Mouse (Mus musculus): Measurements from ENCODE around the gene Mknk2. TPM values are rescaled to one million over a fixed set of nuclear protein-coding genes. Genes with fewer than 3 reads are reported as not detected.
"Not testable (repeated sequence)": the region's sequence is repeated elsewhere in the genome, so short reads cannot be mapped to it uniquely, and the experiment has no call there.

Gene Mknk2
- polyA plus RNA-seq, 1 experiment from 2014 or later = 104 TPM

DNA sequence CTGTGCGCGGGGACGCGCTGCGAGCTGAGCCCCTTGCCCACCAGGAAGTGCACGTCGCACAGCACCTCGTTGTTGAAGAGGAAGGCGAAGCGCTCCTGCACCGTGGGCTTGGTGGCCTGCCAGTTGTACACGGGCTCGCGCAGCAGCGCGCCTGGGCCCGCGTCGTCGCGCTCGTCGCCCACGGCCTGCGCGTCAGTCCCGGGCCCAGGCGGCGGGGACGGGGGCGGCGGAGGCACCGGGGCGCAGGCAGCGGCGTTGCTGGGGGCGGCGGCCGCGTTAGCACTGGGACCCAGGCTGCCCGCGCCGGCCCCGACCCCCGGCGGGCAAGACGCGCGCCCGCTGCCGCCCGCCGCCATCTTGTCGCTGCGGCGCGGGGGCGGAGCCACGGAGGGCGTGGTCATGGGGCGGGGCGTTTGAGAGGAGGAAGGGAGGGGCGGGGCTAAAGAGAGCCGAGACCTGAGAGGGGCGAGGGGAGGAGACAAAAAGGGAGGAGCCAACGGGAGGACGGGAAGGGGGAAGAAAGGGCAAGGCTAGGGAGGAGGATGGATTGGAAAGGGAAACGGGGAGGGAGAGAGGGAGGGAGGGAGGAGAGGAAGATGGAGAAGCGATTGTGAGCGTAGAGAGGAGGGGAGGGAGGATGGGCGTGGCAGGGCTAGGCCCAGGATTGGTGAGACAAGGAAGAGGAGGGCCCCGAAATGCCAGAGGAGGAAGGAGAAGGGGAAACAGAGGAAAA is 21.6 kb downstream of the Mknk2 start:
- peaks cover 29% of the 10 kb centered on the region for H3K4me1 ChIP-seq
- H3K4me3 ChIP-seq = peak overlapping the region; percentile 94
- H3K27ac ChIP-seq = peak overlapping the region; percentile 95
- ATAC-seq (ENCODE audit: borderline replicate concordance, extremely low read depth, low FRiP score, low TSS enrichment) = peak; percentile 87
- no peaks in the 10 kb centered on the region for H3K27me3 ChIP-seq
- WGBS = under 1% methylated on average over 65 of the region's 72 CpGs
- H3K9me3 ChIP-seq = no peaks in the 10 kb centered on the region
- peak overlapping the region; percentile 94 for H3K9ac ChIP-seq
- H3K36me3 ChIP-seq = no peaks in the 10 kb centered on the region
- peak overlapping the region; percentile 85 for H3K4me2 ChIP-seq

- Histone ChIP-seq H3K4me2 (peak overlapping the region; percentile 85), H3K27ac (peak overlapping the region; percentile 79), H3K9me3 (no peaks in the 10 kb centered on the region), H3K4me1 (peaks cover 26% of the 10 kb centered on the region), H3K9ac (peak overlapping the region; percentile 94), H3K27me3 (no peaks in the 10 kb centered on the region), H3K4me3 (peak overlapping the region; percentile 94), H3K36me3 (no peaks in the 10 kb centered on the region)
- under 1% methylated on average over 12 of the region's 12 CpGs for WGBS
- peak; percentile 58 for ATAC-seq (ENCODE audit: borderline replicate concordance, extremely low read depth, low FRiP score, low TSS enrichment)
Observed at GRCm38 (mm10) chr10:80655406-80656129, 22.3 kb downstream of the Mknk2 start.

DNA sequence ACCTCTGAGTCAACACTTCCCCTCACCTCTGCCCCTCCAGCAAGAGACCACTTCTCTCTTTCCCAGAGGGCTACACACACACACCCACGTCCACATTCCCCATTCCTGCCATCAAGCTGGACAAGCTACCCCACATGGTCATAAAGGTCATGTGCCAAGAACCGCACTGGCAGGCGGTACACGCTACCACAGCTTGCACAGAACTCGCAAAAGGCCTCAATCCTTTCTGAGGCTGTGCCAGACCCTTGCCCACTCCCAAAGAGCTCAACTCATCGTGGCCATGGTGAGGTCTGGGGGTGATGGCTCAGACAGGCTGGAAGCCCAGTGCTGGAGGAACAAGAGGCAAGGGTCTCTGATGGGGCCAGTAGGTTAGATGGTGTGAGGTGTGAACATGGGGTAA is 23.0 kb downstream of the Mknk2 start:
- Histone ChIP-seq H3K4me2 (peak overlapping the region; percentile 85), H3K27ac (no peak overlapping the region), H3K4me3 (peak overlapping the region; percentile 94), H3K36me3 (no peaks in the 10 kb centered on the region), H3K4me1 (peaks cover 26% of the 10 kb centered on the region), H3K27me3 (no peaks in the 10 kb centered on the region), H3K9me3 (no peaks in the 10 kb centered on the region), H3K9ac (peak overlapping the region; percentile 94; the same call in 1 of the 2 replicates)
- no peak for ATAC-seq (ENCODE audit: borderline replicate concordance, extremely low read depth, low FRiP score, low TSS enrichment)
- 77% methylated on average over 6 of the region's 6 CpGs for WGBS

DNA sequence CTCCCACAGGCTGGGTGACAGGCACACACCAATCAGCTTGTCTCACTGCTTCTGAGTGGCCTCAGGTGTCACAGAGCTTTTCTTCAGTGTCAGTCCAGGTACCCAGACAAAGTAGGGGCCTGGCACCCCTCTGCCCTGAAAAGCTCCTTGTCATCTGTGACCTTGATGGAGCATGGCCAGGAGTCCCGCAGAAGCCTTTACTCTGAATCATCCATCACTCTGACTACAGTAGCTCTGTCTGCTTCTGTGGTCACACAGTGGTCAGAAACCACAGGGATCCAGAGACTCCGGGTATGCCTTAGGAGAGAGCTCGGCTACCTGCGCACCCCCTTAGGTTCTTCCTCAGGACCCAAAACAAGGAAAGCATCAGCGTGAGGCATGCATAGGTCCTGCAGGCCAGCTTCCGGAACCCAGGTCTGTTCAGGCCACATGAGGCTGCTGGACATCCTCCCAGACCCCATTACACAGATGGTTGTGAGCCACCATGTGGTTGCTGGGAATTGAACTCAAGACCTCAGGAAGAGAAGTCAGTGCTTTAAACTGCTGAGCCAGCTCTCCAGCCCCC is 24.7 kb downstream of the Mknk2 start:
- Histone ChIP-seq H3K9ac (no peak overlapping the region), H3K27ac (no peak overlapping the region), H3K4me2 (no peak overlapping the region), H3K4me3 (no peak overlapping the region), H3K27me3 (no peaks in the 10 kb centered on the region), H3K36me3 (peaks cover 5% of the 10 kb centered on the region; the same call in 1 of the 2 replicates), H3K9me3 (no peaks in the 10 kb centered on the region), H3K4me1 (peaks cover 23% of the 10 kb centered on the region)
- ATAC-seq (ENCODE audit: borderline replicate concordance, extremely low read depth, low FRiP score, low TSS enrichment) = no peak
- WGBS = 79% methylated on average over 6 of the region's 6 CpGs

DNA sequence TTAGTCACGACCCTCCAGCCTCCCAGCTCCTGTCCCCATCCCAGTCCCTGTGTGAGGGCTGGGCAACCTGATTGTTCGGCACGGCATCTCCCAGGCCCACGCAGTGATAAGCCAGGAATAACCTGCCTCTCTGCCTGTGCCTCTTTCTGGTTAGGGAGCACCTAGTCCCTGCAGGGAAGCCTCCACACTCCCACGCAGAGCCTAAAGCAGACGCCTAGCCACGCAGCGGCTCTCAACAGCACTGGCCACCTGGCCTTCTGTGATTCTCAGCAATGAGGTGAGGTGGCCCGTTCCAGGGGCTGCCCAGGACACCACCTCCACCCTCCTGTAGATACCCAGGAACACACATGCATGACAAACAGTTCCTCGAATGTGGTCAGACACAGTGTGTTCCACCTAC is 27.5 kb downstream of the Mknk2 start:
- no peak overlapping the region for H3K27ac ChIP-seq

GRCm38 (mm10) chr10:80649910-80650309 is 28.0 kb downstream of the Mknk2 start:
- H3K9ac ChIP-seq; H3K4me2 ChIP-seq; ATAC-seq (ENCODE audit: borderline replicate concordance, extremely low read depth, low FRiP score, low TSS enrichment); H3K9me3 ChIP-seq; H3K4me1 ChIP-seq; H3K27me3 ChIP-seq; H3K27ac ChIP-seq; H3K4me3 ChIP-seq: not testable (repeated sequence)
- 86% methylated on average over 6 of the region's 6 CpGs for WGBS
- peaks cover 32% of the 10 kb centered on the region for H3K36me3 ChIP-seq

More for the DNA sequence above, 27.5 kb downstream of the Mknk2 start:
- H3K36me3 ChIP-seq = peaks cover 27% of the 10 kb centered on the region
- peaks cover 13% of the 10 kb centered on the region for H3K4me1 ChIP-seq
- no peak for ATAC-seq (ENCODE audit: borderline replicate concordance, extremely low read depth, low FRiP score, low TSS enrichment)
- no peaks in the 10 kb centered on the region for H3K27me3 ChIP-seq
- no peak overlapping the region for H3K9ac ChIP-seq
- no peak overlapping the region for H3K4me2 ChIP-seq
- WGBS = 90% methylated on average over 10 of the region's 10 CpGs
- H3K9me3 ChIP-seq = no peaks in the 10 kb centered on the region
- no peak overlapping the region for H3K4me3 ChIP-seq

DNA sequence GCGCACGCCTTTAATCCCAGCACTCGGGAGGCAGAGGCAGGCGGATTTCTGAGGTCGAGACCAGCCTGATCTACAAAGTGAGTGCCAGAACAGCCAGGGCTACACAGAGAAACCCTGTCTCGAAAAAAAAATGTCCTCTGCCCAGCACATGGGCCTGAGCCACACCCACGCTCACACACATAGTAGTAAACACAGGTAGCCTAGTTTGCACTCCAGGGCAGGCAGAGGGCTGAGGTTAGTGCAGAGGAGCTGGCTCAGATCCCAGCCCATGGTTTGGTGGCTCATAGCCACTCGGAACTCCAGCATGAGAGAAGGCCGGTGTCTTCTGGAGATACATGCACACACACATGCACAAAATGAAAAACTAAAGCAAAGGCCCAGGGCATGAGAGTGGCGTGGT is 31.0 kb downstream of the Mknk2 start:
- Histone ChIP-seq H3K9ac (no peak overlapping the region), H3K4me3 (no peak overlapping the region), H3K4me2 (no peak overlapping the region), H3K27ac (no peak overlapping the region), H3K36me3 (peaks cover 60% of the 10 kb centered on the region), H3K4me1 (0 out of 2 replicates have a peak, but pooled peaks cover 3% of the 10 kb centered on the region), H3K27me3 (no peaks in the 10 kb centered on the region), H3K9me3 (no peaks in the 10 kb centered on the region)
- WGBS = 88% methylated on average over 10 of the region's 10 CpGs
- no peak for ATAC-seq (ENCODE audit: borderline replicate concordance, extremely low read depth, low FRiP score, low TSS enrichment)

- Histone ChIP-seq H3K9me3 (no peaks in the 10 kb centered on the region), H3K27me3 (no peaks in the 10 kb centered on the region), H3K4me1 (no peaks in the 10 kb centered on the region), H3K27ac (no peak overlapping the region), H3K36me3 (peaks cover 62% of the 10 kb centered on the region), H3K4me3 (no peak overlapping the region), H3K4me2 (no peak overlapping the region), H3K9ac (no peak overlapping the region)
- 77% methylated on average over 6 of the region's 6 CpGs for WGBS
- no peak for ATAC-seq (ENCODE audit: borderline replicate concordance, extremely low read depth, low FRiP score, low TSS enrichment)
Observed at GRCm38 (mm10) chr10:80635345-80635744, 42.6 kb downstream of the Mknk2 start.

DNA sequence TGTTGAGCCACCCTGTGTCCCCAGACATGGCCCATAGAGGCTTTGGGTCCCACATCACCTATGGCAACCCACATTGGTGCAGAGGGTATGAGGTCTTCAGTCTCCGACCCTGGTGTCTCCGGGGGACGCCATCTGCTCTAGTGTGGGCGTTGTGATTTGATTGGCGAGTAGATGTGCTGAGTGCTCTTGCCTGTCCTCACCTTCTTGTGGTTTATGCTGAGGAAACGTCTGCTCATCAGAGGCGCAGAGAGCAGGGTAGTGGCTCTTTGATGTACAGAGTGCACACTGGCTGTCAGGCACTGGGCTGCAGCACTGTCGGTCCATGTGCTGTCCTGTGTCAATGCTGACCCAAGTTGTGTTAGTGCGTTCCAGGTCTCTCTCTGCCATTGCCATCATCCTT is 49.0 kb downstream of the Mknk2 start:
- H3K4me3 ChIP-seq = no peak overlapping the region
- peaks cover 17% of the 10 kb centered on the region for H3K4me1 ChIP-seq
- H3K9me3 ChIP-seq = no peaks in the 10 kb centered on the region
- ATAC-seq (ENCODE audit: borderline replicate concordance, extremely low read depth, low FRiP score, low TSS enrichment) = no peak
- H3K4me2 ChIP-seq = no peak overlapping the region
- no peak overlapping the region for H3K27ac ChIP-seq
- H3K36me3 ChIP-seq = no peaks in the 10 kb centered on the region
- no peaks in the 10 kb centered on the region for H3K27me3 ChIP-seq
- WGBS = 83% methylated on average over 9 of the region's 9 CpGs
- no peak overlapping the region for H3K9ac ChIP-seq

DNA sequence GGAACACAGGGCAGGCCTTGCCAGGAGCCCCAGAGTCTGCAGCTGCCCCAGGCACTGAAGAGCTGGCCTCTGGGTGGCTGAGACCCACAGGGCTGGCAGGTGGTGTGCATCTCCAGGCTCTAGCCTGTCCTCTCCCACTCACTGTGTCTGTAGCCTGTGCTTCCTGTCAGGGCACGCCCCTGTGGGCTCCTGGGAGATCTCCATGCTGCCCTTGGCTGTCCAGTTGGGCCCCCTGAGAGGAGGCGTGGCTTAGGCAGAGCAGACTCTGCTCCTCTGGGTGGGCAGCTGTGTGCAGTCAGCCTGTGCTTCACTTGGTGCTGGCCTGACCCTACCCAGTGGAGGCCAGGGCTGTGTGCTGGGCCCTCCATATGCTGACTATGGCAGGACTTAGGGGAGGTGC is 50.2 kb downstream of the Mknk2 start:
- H3K4me1 ChIP-seq = peaks cover 23% of the 10 kb centered on the region
- no peak overlapping the region for H3K9ac ChIP-seq
- H3K27me3 ChIP-seq = no peaks in the 10 kb centered on the region
- H3K4me3 ChIP-seq = no peak overlapping the region
- H3K4me2 ChIP-seq = no peak overlapping the region
- no peaks in the 10 kb centered on the region for H3K36me3 ChIP-seq
- ATAC-seq (ENCODE audit: borderline replicate concordance, extremely low read depth, low FRiP score, low TSS enrichment) = no peak
- H3K27ac ChIP-seq = 0 out of 2 replicates have a peak overlapping the region, but pooled peaks have one; percentile 6
- 25% methylated on average over 2 of the region's 2 CpGs for WGBS
- no peaks in the 10 kb centered on the region for H3K9me3 ChIP-seq

- ATAC-seq (ENCODE audit: borderline replicate concordance, extremely low read depth, low FRiP score, low TSS enrichment) = no peak
- no peaks in the 10 kb centered on the region for H3K9me3 ChIP-seq
- no peak overlapping the region for H3K4me3 ChIP-seq
- H3K9ac ChIP-seq = no peak overlapping the region
- H3K36me3 ChIP-seq = no peaks in the 10 kb centered on the region
- WGBS = 83% methylated on average over 4 of the region's 4 CpGs
- H3K4me2 ChIP-seq = no peak overlapping the region
- no peak overlapping the region for H3K27ac ChIP-seq
- H3K4me1 ChIP-seq = peaks cover 29% of the 10 kb centered on the region
- no peaks in the 10 kb centered on the region for H3K27me3 ChIP-seq
Observed at GRCm38 (mm10) chr10:80625764-80626163, 52.1 kb downstream of the Mknk2 start.
